Comparison of ENCODE assay signal across 20 mouse cellular contexts in the genomic region with DNA sequence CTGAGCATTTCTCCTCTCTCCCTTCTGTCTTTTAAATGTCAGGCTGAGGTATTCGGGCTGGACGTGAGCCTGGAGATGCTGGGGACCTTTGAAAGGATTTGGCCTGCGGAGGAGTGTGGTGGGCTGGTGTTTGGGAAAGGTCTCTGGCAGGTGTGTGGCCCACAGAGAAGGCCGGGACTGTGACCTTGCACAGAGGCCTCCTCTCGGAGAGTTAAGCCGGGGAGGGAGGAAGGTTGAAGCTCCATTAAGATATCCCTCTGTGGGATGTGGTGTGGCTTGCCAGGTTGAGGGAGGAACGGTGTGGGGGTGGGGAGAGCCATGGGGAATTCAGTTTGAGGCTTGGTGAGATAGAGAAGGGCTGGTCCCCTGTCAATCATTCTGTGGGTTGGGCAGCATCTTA. TPM values are rescaled to one million over a fixed set of nuclear protein-coding genes. Genes with fewer than 3 reads are reported as not detected.
DNase-seq lines count a peak whose midpoint lies in the region; ATAC-seq and TF ChIP-seq lines count a peak whose summit lies in the region.
"Had no signal": no experiment of that assay in that cellular context is flagged by ENCODE, and none has a peak within 500 bp of the region (broad histone marks: within the 10 kb centered on the region; RNA-seq: fewer than 3 reads in every experiment).

No protein-coding gene starts in this region.

- H3K4me3 ChIP-seq in cerebellum, adult 2 months (replicated peaks; ENCODE audit: insufficient read depth, low read depth, low read length) = peak overlapping the region; percentile 4
- no peak overlapping the region for H3K4me3 ChIP-seq in hindbrain, embryonic 14.5 days (replicated peaks; ENCODE audit: low read length)
- H3K4me3 ChIP-seq: embryonic facial prominence, embryonic 10.5 days; forebrain, embryonic 12.5 days; heart, embryonic 15.5 days; lung, embryonic 15.5 days had no signal

- no peaks in the 10 kb centered on the region for H3K27me3 ChIP-seq in cerebellum, adult 2 months (ENCODE audit: control insufficient read depth, insufficient read depth, low read length)
- no peaks in the 10 kb centered on the region for H3K27me3 ChIP-seq in hindbrain, embryonic 14.5 days (ENCODE audit: control insufficient read depth, insufficient read depth, low read length)
- H3K27me3 ChIP-seq: lung, embryonic 15.5 days had no signal

- peak; percentile 63 to 65 for DNase-seq in cerebellum, adult 2 months
- DNase-seq in cerebellum, postnatal 4 days (ENCODE audit: low spot score in 2 of 2) = no peak
- peak; percentile 34 for DNase-seq in ovary, postnatal 36 days (ENCODE audit: low spot score)
- no peak for DNase-seq in ovary, postnatal 10 days (ENCODE audit: low spot score)
- peak; percentile 74 for DNase-seq in cerebellum, adult 9-10 months
- DNase-seq in frontal cortex, postnatal 25 days (ENCODE audit: low spot score in 2 of 2) = no peak
- no peak for DNase-seq in hindbrain, embryonic 14.5 days (ENCODE audit: low spot score)
- DNase-seq: gastrocnemius, postnatal 14 days; heart, postnatal 4 days; kidney, adult 11 months; lung, postnatal 4 days; spleen, adult 18-20 months; thymus, adult 18-20 months; thymus, postnatal 4 days had no signal

- H3K9me3 ChIP-seq in hindbrain, embryonic 14.5 days (ENCODE audit: control insufficient read depth, low read length) = no peaks in the 10 kb centered on the region
- H3K9me3 ChIP-seq: heart, embryonic 15.5 days; lung, embryonic 15.5 days had no signal

- TF ChIP-seq CTCF in cerebellum, adult 2 months (IDR thresholded peaks at IDR 0.05; ENCODE audit: borderline replicate concordance, insufficient read depth, low read depth, low read length) = no peak

- H3K36me3 ChIP-seq in hindbrain, embryonic 14.5 days (replicated peaks; ENCODE audit: control insufficient read depth, insufficient read depth) = no peaks in the 10 kb centered on the region
- H3K36me3 ChIP-seq: forebrain, embryonic 12.5 days; heart, embryonic 15.5 days; lung, embryonic 15.5 days had no signal

- no peak overlapping the region for H3K9ac ChIP-seq in hindbrain, embryonic 14.5 days
- H3K9ac ChIP-seq: forebrain, embryonic 12.5 days; heart, embryonic 15.5 days; liver, embryonic 14.5 days; lung, embryonic 15.5 days had no signal

- ATAC-seq in hindbrain, embryonic 14.5 days (ENCODE audit: low FRiP score) = no peak

- no peak for TF ChIP-seq POLR2A in cerebellum, adult 2 months (IDR thresholded peaks at IDR 0.05; ENCODE audit: borderline replicate concordance, insufficient read depth, low read length)

- 4% methylated on average over 7 of the region's 7 CpGs for WGBS in cerebellum, adult 2 months
- WGBS in hindbrain, embryonic 14.5 days = 57% methylated on average over 7 of the region's 7 CpGs

- H3K27ac ChIP-seq in cerebellum, adult 2 months (ENCODE audit: insufficient read depth, low read length) = peak overlapping the region; percentile 88
- H3K27ac ChIP-seq in hindbrain, embryonic 14.5 days = no peak overlapping the region
- H3K27ac ChIP-seq: embryonic facial prominence, embryonic 10.5 days; forebrain, embryonic 12.5 days; heart, embryonic 15.5 days; kidney, postnatal 0 days; liver, embryonic 14.5 days; lung, embryonic 15.5 days had no signal

- peaks cover 34% of the 10 kb centered on the region for H3K4me1 ChIP-seq in cerebellum, adult 2 months (ENCODE audit: control insufficient read depth, insufficient read depth, low read length)
- H3K4me1 ChIP-seq in hindbrain, embryonic 14.5 days (replicated peaks; ENCODE audit: control insufficient read depth, insufficient read depth, low read length) = peaks cover 17% of the 10 kb centered on the region

- H3K4me2 ChIP-seq in hindbrain, embryonic 14.5 days (replicated peaks) = no peak overlapping the region
- H3K4me2 ChIP-seq: forebrain, embryonic 12.5 days; heart, embryonic 15.5 days; lung, embryonic 15.5 days had no signal

RNA-seq across cellular contexts. Expression of a gene that starts 59.1 kb away (rescaled TPM):
- polyA plus RNA-seq in cerebellum, adult 2 months (2012; rRNA removed) = 219 and 223 TPM in 2 replicates
- 19.5 and 24.3 TPM in 2 replicates for polyA plus RNA-seq in hindbrain, embryonic 14.5 days (2014; fragmentation: Nextera tagmentation; extraction: Ambion mirVana)

Comparison
In these comparisons a context has a peak if more than half of its experiments do, and no peak if none do; other contexts are left out.
1. DNase-seq: peak in cerebellum, adult 2 months (2 of 2), ovary, postnatal 36 days (single experiment) and cerebellum, adult 9-10 months (single experiment); none in cerebellum, postnatal 4 days (0 of 2), ovary, postnatal 10 days (single experiment), frontal cortex, postnatal 25 days (0 of 2) and hindbrain, embryonic 14.5 days (single experiment).